Mouse (Mus musculus) limb, embryonic 13.5 days (tissue): ENCODE results near the gene Lrrc73. TPM values are rescaled to one million over a fixed set of nuclear protein-coding genes. Genes with fewer than 3 reads are reported as not detected.
A peak's percentile ranks its signal among the peaks of the same experiment; 100 is the strongest.

ENCODE experiments used
- ATAC-seq: fragments of 200-750 bp; cut with Nextera tagmentation; 2 replicates; pipeline ENCODE4 v1.8.0; 2017; ENCODE audit warnings: low read depth, moderate number of reproducible peaks, moderate TSS enrichment; ENCODE audit not compliant: low FRiP score
- H3K27ac ChIP-seq: fragments of 300-500 bp; sonication (generic); 2 replicates; pipeline ENCODE4 v1.5.1; 2015; ENCODE audit warnings: inconsistent platforms, mild to moderate bottlenecking, moderate library complexity
- H3K27me3 ChIP-seq: fragments of 300-500 bp; sonication (generic); 2 replicates; pipeline ENCODE4 v1.6.1; 2015; ENCODE audit warnings: mild to moderate bottlenecking, inconsistent platforms
- H3K36me3 ChIP-seq: fragments of 300-500 bp; sonication (generic); 2 replicates; pipeline ENCODE4 v1.6.1; 2015; ENCODE audit warnings: inconsistent platforms, mild to moderate bottlenecking, moderate library complexity
- H3K4me1 ChIP-seq: fragments of 300-500 bp; sonication (generic); 2 replicates; pipeline ENCODE4 v1.6.1; 2015; ENCODE audit warnings: inconsistent platforms
- H3K4me2 ChIP-seq: fragments of 300-500 bp; sonication (generic); replicated peaks from 2 replicates; pipeline ENCODE4 v1.6.1; 2015; ENCODE audit warnings: inconsistent platforms, mild to moderate bottlenecking, moderate library complexity
- H3K4me3 ChIP-seq: fragments of 300-500 bp; sonication (generic); 2 replicates; pipeline ENCODE4 v1.5.1; 2015; ENCODE audit warnings: moderate library complexity, mild to moderate bottlenecking, inconsistent platforms
- H3K9ac ChIP-seq: fragments of 300-500 bp; sonication (generic); 2 replicates; pipeline ENCODE4 v1.6.1; 2015; ENCODE audit warnings: mild to moderate bottlenecking, inconsistent platforms
- H3K9me3 ChIP-seq: fragments of 300-500 bp; sonication (generic); 2 replicates; pipeline ENCODE4 v1.6.1; 2016; ENCODE audit warnings: inconsistent platforms
- WGBS: fragments of 180-500 bp; shearing (Covaris S2); methylation state at CpG from one replicate; pipeline ENCODE4 v1.1.7; 2015; 5-methylcytosine and 5-hydroxymethylcytosine counted together
- microRNA counts: library from miRNA; unstranded; fragments of <30 nt; microRNA quantifications from one replicate; lab custom pipeline; 2016
- microRNA-seq: library from miRNA; unstranded; fragments of <30 nt; microRNA quantifications from one replicate; pipeline ENCODE4, GENCODE M21; 2016
- polyA plus RNA-seq: library from polyadenylated mRNA; unstranded; fragments of >200 nt; fragmentation: Nextera tagmentation; extraction: Ambion mirVana; gene quantifications from 2 replicates; pipeline ENCODE4 v1.2.1, GENCODE M21; 2015

Lrrc73 gene
- polyA plus RNA-seq, 1 experiment from 2014 or later, result 1.4 TPM

DNA sequence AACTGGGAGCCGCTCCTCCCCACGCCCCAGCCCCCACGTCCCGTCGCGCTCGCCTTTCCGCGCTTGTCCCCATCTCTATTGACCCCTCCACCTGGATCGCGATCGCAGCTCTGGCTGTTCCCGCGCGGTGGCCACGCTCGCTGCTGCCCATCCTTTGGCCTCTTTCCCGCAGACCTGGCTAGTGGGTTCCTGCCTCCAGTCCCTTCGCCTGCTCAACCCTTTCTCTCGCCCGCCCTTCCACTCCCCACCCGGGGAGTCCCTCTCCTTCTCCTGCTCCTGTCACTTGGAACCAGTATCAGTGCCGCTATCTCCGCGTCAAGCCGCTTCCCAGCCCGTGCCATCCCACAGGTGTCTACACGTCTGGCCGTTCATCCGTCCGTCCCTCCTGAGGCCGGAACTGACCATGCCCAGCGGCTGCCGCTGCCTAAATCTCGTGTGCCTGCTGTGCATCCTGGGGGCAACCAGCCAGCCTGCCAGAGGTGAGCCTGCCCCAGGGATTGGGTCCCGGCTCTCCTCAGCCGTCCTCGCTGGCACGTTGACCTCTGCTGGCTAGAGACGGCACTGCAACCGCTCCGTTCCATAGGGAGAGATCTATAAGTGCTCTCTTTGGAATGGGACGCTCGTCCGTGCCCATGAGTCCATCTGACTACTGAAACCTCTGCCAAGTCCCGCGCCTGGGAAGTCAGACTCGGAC is 45.0 kb downstream of the Lrrc73 start:
- Histone ChIP-seq H3K9ac (peak overlapping the region; percentile 76), H3K4me1 (peaks cover 17% of the 10 kb centered on the region), H3K9me3 (no peaks in the 10 kb centered on the region), H3K27ac (no peak overlapping the region), H3K36me3 (peaks cover 3% of the 10 kb centered on the region; the same call in 1 of the 2 replicates), H3K27me3 (peaks cover 69% of the 10 kb centered on the region), H3K4me3 (peak overlapping the region; percentile 66), H3K4me2 (peak overlapping the region; percentile 100)
- under 1% methylated on average over 48 of the region's 48 CpGs for WGBS
- ATAC-seq, result peak; percentile 79

DNA sequence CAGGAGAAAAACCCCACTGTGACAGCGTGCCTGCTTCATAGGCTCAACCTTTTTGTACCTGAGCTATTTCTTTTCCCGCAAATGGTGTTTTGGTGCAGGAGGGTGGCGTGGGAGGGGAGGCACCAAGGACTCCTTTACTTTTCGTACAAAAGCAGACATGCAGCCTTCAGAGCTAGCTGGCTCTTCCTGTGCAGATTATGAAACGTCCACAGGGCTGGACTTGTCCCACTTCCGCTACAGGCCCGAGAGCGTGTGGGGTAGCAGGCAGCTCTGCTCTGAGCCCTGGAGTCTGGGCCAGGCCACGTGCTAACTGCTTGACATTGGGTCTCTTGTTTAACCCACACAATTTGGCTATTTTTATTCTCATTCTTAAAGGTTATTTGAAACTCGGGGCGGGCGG is 48.6 kb downstream of the Lrrc73 start:
- Histone ChIP-seq H3K27ac (no peak overlapping the region), H3K9me3 (no peaks in the 10 kb centered on the region), H3K27me3 (peaks cover 40% of the 10 kb centered on the region), H3K9ac (no peak overlapping the region), H3K4me1 (peaks cover 16% of the 10 kb centered on the region), H3K4me2 (no peak overlapping the region), H3K4me3 (no peak overlapping the region), H3K36me3 (peaks cover 30% of the 10 kb centered on the region)
- WGBS, result 69% methylated on average over 12 of the region's 12 CpGs
- ATAC-seq, result no peak

GRCm38 (mm10) chr17:46304184-46304583 is 50.9 kb downstream of the Lrrc73 start:
- peaks cover 32% of the 10 kb centered on the region for H3K36me3 ChIP-seq

More at GRCm38 (mm10) chr17:46304184-46304583, 50.9 kb downstream of the Lrrc73 start:
- no peaks in the 10 kb centered on the region for H3K4me1 ChIP-seq
- no peaks in the 10 kb centered on the region for H3K9me3 ChIP-seq
- H3K4me2 ChIP-seq, result no peak overlapping the region
- H3K9ac ChIP-seq, result no peak overlapping the region
- 85% methylated on average over 9 of the region's 9 CpGs for WGBS
- H3K27ac ChIP-seq, result no peak overlapping the region
- peaks cover 17% of the 10 kb centered on the region for H3K27me3 ChIP-seq
- ATAC-seq, result no peak
- H3K4me3 ChIP-seq, result no peak overlapping the region

MicroRNAs within 50 kb of the gene (microRNA counts, 519-probe panel; counts per million panel counts)
- microRNA mmu-miR-693-3p (lab: Ali Mortazavi, UCI) (not detected), microRNA mmu-miR-693-5p (lab: Ali Mortazavi, UCI) (not detected)

Small RNA genes within 50 kb of the gene (microRNA-seq; reads per million reads assigned to microRNA genes)
- 1.4 reads per million for gene Mir693

Other genes starting within 250 kb of the Lrrc73 start
- 4.3 and 4.6 TPM in 2 replicates for gene Vegfa, start 221.2 kb upstream of the Lrrc73 start, polyA plus RNA-seq
- gene Mrps18a, start 142.5 kb upstream of the Lrrc73 start, polyA plus RNA-seq, result 141 and 143 TPM in 2 replicates
- 11.1 and 11.4 TPM in 2 replicates for gene Rsph9, start 109.3 kb upstream of the Lrrc73 start, polyA plus RNA-seq
- 36.4 and 39.0 TPM in 2 replicates for gene Mad2l1bp, start 100.0 kb upstream of the Lrrc73 start, polyA plus RNA-seq
- gene Gtpbp2, start 92.5 kb upstream of the Lrrc73 start, polyA plus RNA-seq, result 45.2 and 49.3 TPM in 2 replicates
- gene Polh, start 50.9 kb upstream of the Lrrc73 start, polyA plus RNA-seq, result 18.9 and 19.2 TPM in 2 replicates
- gene Xpo5, start 50.7 kb upstream of the Lrrc73 start, polyA plus RNA-seq, result 43.1 and 48.5 TPM in 2 replicates
- gene Polr1c, start 5.5 kb upstream of the Lrrc73 start, polyA plus RNA-seq, result 103 and 105 TPM in 2 replicates
- gene Yipf3, start 5.5 kb upstream of the Lrrc73 start, polyA plus RNA-seq, result 104 and 110 TPM in 2 replicates
- 61.3 and 68.2 TPM in 2 replicates for gene Tjap1, start 29.5 kb downstream of the Lrrc73 start, polyA plus RNA-seq
- 8.8 and 11.0 TPM in 2 replicates for gene Dlk2, start 43.9 kb downstream of the Lrrc73 start, polyA plus RNA-seq
- gene Abcc10, start 74.8 kb downstream of the Lrrc73 start, polyA plus RNA-seq, result 7.5 and 7.6 TPM in 2 replicates
- gene Zfp318, start 130.2 kb downstream of the Lrrc73 start, polyA plus RNA-seq, result 14.2 and 15.4 TPM in 2 replicates
- 0.97 and 1.6 TPM in 2 replicates for gene Crip3, start 175.4 kb downstream of the Lrrc73 start, polyA plus RNA-seq
- gene Slc22a7, start 184.9 kb downstream of the Lrrc73 start, polyA plus RNA-seq, result 0.09 TPM in 1 of 2 replicates, not detected in the other
- 0.15 and 0.18 TPM in 2 replicates for gene Ttbk1, start 234.1 kb downstream of the Lrrc73 start, polyA plus RNA-seq
- gene Dnph1, start 243.2 kb downstream of the Lrrc73 start, polyA plus RNA-seq, result 40.4 and 41.7 TPM in 2 replicates